Mouse (Mus musculus) CD4-positive, CD25-positive, alpha-beta regulatory T cell, adult 9 weeks (primary cell): Measurements from ENCODE around the gene Gm21560. TPM values are rescaled to one million over a fixed set of nuclear protein-coding genes. Genes with fewer than 3 reads are reported as not detected.

Source experiments
- polyA plus RNA-seq: library from polyadenylated mRNA; unstranded; fragments of 100-300 nt; shearing (Covaris generic); gene quantifications from one replicate; pipeline ENCODE4 v1.2.1, GENCODE M21; 2017

Gm21560 gene
- polyA plus RNA-seq, result not detected

DNA sequence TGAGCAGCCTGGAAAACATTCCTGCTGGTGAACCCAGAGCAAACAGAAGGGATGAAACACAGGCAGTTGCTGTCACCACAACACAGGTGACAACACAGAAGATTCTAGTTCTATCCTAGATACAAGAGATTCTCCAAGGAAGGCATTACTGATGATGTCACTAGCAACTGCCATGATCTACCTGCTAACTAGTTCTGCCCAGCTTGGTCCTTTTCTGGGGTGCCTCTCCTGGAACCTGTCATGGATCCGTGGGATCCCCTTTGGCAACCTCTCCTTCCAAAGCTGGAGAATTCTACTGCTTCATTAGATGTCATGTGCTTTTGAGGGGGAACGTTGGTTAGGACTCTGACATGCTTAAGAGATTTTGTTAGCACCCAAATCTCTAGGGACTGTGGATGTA is at the start of gene Gm21560:
TSS of gene Gm21560 (minus strand) at position 101 of the 400 bp plus-strand sequence.

Other genes with a start within 250 kb of the Gm21560 start
- gene Gm3453, start 240.2 kb downstream of the Gm21560 start, polyA plus RNA-seq, result not detected
- gene Gm6337, start 161.0 kb downstream of the Gm21560 start, polyA plus RNA-seq, result not detected
- gene Gm8206, start 125.3 kb downstream of the Gm21560 start, polyA plus RNA-seq, result 4.4 TPM
- gene Gm3468, start 110.6 kb downstream of the Gm21560 start, polyA plus RNA-seq, result 8.6 TPM
- gene Gm3476, start 93.5 kb downstream of the Gm21560 start, polyA plus RNA-seq, result not detected
- gene Gm3411, start 68.0 kb upstream of the Gm21560 start, polyA plus RNA-seq, result 4.7 TPM
- gene Gm21103, start 85.6 kb upstream of the Gm21560 start, polyA plus RNA-seq, result not detected
- gene Gm3618, start 124.4 kb upstream of the Gm21560 start, polyA plus RNA-seq, result not detected
- not detected for gene Gm16440, start 171.0 kb upstream of the Gm21560 start, polyA plus RNA-seq
- gene Gm3591, start 193.2 kb upstream of the Gm21560 start, polyA plus RNA-seq, result 2.1 TPM
- gene Gm3594, start 225.3 kb upstream of the Gm21560 start, polyA plus RNA-seq, result not detected